Mouse (Mus musculus): ENCODE results near the gene Foxp1. TPM values are rescaled to one million over a fixed set of nuclear protein-coding genes. Genes with fewer than 3 reads are reported as not detected.

The Foxp1 gene
- total RNA-seq, 2 experiments from 2014 or later, result 21.9 to 35.8 TPM

DNA sequence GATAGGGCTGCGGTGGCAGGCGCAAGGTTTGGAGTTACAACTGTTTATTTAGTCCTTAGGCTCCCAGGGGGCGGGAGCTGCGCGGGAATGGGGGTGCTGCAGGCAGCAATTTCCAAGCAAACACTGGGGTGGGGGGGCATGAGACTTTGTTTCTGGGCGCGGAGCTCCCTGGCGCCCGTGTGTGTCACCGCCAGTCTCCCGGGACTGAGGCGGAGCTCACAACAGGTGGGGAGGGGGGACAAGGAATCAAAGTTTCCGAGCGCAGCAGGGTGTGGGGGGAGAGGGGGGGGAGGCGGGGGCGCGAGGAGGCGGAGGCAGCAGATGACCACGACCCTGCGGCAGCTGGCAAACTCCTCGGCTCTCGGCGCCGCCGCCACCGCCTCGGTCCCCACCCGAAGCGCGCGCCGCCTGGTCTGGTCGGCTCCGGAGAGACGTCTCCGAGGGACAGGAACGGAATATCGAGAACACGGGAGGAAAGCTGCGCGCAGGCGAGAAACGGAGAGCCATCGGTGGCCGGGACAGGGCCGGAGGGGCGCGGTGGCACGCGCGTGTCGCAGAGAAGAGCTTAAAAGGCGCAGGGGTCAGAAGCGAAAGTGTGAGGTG, 1.4 kb downstream of the Foxp1 start:
- DNase-seq, result peak; percentile 54

DNA sequence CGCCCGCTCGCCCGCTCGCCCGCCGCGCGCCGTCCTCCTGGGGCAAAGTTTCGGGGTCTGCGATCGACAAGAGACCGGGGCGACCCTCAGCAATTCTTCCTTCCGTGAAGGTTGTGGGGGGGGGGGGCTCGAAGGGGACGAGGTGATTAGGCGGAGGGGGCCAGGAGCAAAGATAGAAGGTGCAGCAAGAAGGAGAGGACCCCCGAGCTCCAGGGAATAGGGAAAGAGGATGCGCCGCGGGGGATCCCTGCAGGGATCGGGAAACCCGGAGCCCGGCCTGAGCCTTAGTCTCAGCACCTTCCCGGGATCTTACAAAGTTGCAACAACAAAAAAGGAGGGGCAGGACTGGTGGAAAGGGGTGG, 1.9 kb downstream of the Foxp1 start:
- DNase-seq, result no peak

DNA sequence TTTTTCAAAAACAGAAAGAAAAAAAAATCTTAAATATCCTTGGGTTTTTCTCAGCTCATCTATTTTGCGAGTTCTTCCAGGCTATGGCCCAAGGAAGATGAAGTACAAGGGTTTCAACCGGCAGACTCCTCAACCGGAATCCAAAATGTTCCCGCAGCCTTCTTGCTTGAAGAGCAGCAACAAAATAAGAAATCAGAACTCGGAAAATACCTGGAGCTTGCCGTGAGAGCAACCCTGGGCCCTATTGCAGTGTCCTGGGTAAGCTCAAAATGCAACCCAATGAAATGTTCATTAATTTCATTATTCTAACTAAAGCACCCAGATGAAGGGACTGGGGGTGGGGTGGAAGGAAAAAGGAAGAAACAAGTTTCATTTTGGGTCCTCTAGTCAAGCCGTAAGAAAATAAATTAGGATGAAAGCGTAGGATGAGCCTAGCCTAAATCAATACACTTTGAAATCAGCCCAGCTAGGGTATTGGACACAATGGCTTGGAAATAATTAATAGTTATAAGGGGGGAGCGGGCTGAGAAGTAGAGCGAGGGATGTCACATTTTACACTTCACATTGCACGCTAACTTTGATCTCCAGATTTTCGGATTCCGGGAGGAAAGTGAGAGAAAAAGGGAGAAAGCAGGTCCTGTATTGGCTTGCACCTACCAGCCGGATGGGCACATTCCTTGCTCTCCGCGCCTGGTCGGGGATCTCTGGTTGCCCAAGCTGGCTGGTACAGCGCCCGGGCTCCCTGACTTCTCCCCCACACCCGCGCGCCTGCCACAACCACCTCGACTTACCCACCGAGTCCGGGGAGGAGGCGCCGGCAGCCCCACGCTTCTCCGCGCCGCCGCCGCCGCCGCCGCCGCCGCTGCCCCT, 2.5 kb downstream of the Foxp1 start:
- peak; percentile 51 for DNase-seq

DNA sequence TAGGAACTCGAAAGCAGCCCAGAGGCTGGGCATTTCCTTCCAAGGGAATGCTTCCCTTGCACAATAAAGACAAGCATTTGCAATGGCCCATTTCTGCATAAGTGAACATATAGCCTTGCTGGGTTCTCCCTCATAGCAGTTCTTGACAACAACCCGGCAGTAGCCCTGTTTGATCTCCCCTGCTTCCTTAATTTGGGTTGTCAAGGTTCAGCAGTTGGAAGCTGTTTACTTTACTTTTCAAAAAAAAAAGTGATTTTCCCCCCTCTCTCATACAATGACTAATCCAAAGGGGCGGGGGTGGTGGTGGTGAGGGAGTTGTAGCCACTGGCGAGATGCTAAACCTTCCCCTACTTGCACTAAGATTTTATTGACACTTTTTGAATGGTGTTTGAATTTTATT, 3.5 kb downstream of the Foxp1 start:
- no peak for DNase-seq

DNA sequence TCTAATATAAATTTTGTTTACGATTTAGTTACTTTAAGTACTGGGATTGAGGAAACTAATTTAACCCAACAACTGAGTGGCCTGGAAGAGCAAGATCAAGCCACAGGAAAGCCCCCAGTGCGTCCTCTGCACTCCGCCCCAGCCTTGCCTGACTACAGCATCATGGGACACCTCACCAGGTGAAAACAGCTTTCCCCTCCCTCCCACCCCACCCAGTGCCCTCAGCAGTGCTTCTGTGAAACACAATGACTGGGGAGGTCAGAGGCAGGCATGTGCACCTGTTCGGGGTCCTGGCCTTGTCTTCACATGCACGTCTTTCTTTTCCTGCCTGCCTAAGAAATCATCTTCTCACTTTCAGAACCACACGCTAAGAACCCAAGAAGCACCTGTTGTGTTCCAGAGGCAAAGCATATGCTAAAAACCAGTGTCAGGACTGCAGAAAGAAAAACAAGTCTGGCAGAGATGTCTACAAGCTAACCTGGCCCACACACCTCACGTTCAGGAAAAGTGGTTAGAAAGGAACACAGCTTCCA, 6.8 kb downstream of the Foxp1 start:
- no peak for DNase-seq

DNA sequence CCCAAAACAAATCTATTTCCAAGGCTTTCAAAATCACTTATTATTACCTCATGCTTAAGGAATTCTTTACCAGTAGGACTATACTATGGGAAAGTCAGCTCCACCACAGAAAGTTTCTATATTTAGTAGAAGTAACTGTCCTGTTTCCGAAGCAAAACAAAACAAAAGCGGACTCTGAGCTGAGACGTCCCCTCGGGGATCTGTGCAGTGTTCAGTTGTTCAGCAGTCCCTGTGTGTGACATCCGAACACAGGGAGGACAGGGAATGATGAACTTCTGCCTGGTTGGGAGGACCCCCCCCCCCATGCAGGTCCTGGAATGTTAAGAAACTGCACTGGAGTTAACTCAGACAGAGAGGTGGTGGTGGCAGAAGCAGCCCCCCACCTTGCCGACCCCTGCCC, 10.7 kb downstream of the Foxp1 start:
- DNase-seq, result no peak

DNA sequence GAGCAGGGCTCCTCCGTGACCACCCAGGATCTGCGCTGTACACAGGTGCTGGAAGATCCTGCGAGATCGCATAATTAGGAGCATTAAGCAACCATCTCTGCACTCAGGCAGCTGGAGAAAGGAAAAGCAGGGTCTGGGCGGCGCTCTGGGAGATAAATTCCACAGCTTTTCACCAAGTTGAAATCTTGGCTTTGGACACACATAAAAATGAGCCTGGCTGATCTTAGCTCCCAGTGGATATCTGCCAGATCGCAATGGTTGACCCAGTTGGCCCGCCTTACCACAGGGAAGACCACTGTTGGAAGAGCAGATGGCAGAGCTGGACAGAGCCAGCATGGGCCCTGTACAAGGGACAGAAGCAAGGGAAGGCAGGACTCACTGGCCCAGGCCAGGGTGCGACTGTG, 13.3 kb downstream of the Foxp1 start:
- peak; percentile 29 for DNase-seq

DNA sequence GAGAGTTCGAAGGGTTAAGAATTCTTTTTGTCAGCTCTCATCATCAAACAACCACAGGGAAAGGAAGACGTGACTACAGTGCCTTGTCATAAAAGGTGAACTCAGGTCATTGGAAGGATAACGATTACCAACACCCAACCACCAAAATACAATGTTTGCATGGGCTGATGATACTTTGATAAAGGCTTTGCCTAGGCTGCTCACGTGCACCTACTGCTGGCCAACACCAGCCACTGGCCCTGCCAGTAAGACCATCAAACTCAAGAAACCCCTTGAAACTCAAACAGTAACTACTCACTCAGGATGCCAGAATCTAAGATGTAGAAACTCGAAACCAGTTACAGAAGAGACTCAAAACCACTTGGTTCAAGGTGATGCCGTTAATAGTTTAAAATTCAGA, 15.7 kb downstream of the Foxp1 start:
- DNase-seq, result no peak

DNA sequence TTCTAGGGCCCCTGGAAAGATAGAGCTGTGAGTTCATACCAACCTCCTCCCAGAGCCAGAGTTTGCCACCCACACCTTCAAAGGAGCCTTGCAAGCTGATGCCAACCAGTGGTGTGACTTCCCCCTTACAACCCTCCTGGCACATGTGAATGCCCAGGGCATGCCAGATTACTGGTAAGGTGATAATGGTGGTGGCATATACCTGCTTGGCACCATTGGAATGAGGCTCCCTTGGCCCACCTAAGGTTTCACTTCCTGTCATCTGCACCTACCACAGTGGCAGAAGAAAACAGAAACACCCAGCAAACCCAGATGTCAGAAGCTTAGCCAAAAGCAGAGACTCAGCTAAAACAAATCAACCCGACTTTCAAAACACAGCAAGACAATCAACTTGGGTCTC, 18.8 kb downstream of the Foxp1 start:
- no peak for DNase-seq

DNA sequence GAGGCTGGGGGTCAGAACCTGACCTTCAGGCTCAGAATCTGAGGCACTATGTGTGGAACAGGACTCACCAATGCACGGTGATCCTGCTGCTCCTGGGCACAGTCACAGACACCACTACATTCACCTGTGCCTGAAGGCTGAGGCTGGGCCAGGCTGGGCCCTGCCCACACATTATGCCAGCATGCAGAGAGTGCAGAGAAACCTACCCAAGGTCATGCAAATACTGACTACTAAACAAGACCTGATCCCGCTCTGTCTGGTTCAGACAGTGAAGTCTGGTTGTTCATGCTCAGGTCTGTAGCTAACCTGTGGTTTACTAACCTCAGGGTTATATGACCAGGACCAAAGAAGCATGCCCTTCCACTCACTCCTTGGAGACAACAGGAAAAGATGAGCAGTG, 19.8 kb downstream of the Foxp1 start:
- no peak for DNase-seq

DNA sequence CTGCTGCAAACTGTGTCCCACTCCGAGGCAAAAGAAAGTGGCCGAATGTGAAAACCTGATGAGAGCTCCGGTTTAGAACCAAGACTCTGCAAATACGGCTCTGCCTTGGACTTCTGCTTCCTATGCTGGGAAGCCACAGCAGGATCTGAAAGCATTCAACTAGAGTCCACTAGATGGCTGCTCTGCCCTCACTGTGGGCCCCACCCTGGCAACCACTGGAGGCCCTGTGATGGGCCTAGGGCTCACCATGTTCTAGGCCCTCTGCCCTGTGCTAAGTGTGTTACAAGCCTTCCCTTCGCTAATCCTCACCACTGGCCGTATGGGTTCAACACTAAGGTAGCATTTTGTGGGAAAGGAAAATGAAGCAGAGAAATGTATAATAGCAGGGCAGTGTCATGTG, 20.2 kb downstream of the Foxp1 start:
- no peak for DNase-seq

DNA sequence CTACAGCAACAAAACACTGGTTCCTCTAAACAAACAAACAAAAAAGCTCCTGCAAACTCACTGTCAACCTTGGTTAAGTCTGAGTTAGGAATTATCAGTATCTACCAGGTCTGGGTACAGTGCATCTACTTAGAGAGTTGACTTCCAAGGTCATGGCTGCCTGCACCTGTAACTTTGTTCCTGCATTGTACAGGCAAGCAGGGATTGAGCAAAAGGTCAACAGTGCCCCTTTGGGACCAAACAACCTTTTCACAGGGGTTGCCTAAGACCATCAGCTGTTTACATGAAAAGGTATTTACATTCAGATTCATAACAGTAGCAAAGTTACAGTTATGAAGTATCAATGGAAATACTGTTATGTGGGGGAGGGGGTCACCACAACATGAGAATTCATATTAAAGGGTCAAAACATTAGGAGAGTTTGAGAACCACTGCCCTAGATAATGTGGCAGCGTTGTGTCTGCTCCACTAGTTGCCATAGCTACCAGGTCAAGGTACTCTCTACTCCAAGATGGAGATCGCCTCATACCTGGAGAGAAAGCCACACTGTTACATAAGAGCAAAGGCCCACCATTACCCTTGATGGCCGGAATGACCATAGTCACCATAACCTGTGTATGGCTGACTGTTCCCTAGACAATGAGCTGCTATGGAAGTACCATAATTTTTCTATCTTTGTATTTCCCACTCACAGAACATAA, 21.8 kb downstream of the Foxp1 start:
- DNase-seq, result no peak

DNA sequence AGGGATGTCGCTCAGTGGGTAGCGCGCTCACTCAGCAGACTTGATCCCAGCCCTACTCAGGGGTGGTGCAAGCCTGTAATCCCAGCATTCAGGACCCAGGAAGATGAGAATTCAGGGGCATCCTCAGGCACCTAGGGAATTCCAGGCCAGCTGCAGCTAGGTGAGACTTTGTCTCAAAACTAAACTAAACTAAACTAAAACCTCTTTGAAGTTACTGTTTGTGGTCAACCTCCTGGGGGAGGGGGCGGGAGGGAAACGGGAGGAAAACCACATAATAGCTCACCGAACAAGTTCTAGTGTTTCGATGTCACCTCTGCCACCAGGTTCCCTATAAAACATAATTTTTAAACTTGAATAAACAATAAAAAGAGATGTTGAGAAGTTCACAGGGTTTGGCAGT, 24.4 kb downstream of the Foxp1 start:
- no peak for DNase-seq

DNA sequence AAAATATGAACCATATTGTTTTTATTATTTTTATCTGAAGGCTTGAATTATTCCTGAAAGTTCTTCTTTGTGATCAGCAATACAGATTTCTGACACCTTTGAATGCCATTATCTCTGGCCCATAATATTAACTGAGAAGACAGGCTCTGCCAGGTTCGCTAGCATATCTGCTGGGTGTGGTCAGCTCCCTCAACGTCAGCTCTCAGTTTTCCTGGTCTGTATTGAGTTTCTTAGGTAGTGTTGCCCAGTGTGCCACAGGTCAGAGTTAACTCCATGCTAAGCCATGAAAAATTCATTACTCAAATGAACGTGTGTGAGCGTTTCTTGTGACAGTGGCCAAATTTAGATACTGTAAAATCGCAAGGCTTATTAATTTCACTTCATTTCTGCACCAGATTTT, 26.4 kb downstream of the Foxp1 start:
- DNase-seq, result no peak

DNA sequence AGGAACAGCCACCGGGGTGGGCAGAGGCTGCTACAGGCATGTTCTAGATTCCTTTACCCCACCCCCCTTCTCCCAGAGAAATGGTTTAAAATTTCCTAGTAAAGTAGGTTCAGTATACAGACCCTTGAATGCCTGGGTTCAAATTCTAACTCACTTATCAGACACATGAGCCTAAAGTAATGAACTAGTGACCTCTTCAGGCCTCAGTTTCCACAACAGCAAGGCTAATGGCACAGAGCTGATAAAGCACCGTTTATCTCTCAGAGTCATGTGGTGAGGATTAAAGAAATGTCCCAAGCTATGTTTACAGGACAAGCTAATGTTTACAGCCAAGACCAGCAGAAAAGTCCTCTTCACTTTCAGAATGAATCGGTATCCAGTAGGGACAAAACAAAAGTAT, 29.6 kb downstream of the Foxp1 start:
- DNase-seq, result no peak

DNA sequence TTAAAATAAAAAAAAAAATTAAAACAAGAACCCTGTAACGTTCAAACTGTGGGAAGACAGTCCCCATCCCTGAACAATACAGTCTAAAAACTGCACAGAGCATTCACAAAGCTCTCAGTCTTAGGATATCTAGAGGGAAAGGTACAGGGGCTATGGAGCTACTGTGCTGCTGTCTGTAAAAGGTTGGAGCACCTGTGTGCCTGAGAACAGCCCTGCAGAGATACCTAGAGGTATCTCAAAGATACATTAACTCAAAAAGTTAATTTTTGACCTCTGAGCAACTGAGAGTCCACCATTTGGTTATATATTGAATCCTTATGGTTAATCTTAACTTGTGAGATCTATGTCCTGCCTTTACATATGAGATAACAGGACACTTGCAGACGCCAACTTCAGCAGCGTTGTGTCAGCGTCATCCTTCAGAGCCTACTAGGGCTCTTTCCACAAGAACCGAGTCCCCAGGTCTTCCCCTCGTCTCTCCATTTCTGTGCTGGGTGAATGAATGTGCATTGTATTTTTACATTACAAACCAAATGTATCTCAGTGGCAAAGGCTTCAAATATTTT, 30.5 kb downstream of the Foxp1 start:
- no peak for DNase-seq

DNA sequence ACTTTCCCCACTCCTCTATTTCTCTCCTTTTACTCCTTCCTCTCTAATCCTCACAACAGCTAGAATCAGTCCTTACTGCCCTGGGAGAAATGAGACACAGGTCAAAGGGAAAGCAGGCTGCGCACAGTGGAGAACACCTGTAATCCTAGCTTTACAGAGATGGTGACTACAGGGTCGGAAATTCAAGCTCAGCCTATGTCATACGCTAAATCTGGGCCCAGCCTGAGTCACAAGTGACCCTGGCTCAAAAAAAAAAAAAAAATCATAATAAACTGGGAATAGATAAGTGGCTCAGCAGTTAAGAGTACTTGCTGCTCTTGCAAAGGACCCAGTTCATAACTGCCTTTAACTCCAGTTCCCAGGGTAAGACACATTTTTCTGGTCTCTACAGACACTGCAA, 31.4 kb downstream of the Foxp1 start:
- DNase-seq, result no peak

DNA sequence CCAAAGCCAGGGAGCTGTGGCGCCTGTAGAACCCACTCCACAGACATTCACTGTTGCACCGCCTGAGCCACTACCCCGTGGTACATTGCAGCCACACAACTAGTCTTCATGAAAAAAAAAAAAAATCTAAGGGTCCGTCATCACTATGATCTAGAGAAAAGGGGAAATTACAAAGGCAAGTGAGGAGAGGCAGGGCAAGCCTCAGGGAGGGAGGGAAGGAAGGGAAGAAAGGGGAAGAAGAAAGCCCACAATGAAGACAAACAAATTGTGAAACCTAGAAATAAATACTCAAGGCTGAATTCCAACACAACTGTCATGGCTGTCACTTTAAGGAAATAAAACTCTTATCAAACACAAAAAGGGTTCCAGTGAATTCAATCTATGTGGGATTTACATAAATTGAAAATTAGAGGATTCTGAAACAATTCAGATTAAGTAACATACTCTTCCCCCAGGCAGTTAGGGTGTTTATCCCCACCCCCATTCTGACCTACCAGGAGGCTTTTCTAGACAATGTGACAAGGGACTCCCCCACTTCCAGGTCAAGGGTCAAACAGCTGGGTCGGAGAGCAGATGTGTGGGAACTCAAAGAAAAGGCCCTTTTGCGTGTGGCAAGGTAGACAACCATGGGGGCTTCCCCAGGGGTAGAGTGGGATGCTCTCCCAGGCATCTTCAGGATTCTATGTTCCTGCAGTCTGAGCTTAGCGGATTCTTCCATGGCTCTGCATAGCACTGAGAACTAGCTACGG, 32.4 kb downstream of the Foxp1 start:
- DNase-seq, result no peak

DNA sequence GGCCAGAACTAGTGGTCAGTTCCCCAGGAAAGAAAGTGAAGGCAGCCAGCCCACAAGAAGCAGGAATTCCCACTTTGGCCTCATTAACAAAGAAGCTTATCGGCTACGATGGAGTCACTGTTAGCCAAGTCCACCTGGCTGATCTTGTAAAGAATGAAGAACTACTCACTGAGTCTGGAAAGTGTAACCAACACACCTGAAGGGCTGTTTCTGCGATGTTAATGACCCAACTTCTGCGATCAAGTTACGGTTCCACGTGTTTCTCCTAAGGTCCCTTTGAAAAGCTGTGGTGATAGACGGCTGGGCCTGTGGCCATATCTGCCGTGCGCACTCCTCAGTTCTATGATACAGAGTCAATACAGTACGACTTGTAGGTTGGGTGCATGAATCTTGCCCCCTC, 33.1 kb downstream of the Foxp1 start:
- DNase-seq, result no peak

DNA sequence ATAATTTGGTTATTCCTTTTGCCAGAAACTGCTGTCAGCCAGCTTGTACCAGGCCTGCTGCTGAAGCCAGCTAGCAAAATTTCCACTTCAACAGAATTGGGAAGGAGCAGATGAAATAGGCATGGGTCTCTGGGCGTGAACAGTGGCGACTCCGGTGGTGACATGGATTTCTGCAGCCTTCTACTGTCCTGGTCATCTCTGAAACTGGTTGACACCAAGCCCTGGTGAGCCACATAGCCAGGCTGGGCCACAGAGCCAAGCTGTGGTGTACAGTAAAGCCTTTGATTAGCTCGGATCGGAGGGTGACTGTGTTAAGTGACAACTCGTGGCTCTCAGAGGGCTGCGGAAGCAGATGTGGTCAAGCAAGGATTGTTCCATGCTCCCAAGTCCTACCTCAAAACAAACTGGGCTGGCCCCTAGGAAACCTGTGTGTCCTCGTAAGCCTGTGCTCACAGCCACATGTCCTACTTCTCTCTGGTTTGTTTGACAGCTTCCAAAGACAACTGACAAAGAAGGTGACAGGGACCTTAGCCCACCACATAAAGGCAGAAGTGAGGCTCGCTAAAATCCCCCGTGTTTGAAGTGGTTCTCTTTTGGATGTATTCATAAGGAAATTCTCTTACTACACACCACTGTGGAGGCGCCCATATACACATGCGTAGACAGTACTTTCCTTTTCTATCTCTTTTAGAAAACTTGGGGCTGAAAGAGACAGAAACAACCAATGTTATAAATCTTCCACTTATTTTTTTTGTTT, 36.5 kb downstream of the Foxp1 start:
- peak; percentile 23 for DNase-seq

DNA sequence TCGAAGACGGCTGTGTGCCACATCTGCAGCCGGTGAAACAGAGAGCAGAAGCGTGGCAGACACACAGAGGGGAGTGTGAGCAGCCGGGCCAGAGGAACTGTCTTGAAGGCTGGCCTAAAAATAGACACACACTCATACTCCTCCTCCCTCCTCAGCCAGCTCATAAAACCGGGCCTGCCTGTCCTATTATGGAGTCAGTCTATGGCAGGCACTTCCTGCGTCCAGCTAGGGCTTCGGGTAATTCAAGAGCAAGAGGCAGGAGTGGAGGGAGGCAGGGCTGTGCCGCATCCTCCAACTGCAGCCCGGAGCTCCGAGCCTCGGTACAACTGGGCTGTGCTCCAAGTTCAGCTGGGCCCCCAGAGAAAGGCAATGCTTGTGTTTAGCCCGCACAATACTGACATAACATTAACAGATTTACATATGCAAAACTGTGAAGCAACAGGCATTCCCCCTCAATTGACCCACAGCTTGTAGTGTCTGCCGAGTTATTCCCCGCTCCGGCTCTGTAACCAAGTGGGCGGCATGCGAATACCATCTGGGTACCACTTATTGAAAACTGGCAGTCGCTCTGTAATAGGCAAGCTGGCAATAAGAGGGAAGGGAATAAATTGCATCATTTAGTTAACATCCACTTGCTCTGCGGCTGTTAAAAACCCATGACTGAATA, 37.2 kb downstream of the Foxp1 start:
- peak; percentile 60 for DNase-seq

Measured in gastrocnemius, postnatal 10 days (tissue).